Mouse (Mus musculus) myocyte (in vitro differentiated cells): ENCODE data around the gene Pnpla6.

Experiments used
- CEBPB ChIP-seq: IDR thresholded peaks from 2 replicates; pipeline ENCODE4 v1.6.1; 2011; ENCODE audit warnings: mild to moderate bottlenecking, moderate library complexity; ENCODE audit not compliant: poor library complexity, insufficient read depth, severe bottlenecking
- E2F4 ChIP-seq: IDR thresholded peaks from one replicate; pipeline ENCODE4 v1.6.1; 2011; ENCODE audit warnings: mild to moderate bottlenecking, control low read depth, moderate library complexity; ENCODE audit not compliant: insufficient read depth
- MAX ChIP-seq: IDR thresholded peaks from one replicate; pipeline ENCODE4 v1.6.1; 2011; ENCODE audit warnings: low read depth, mild to moderate bottlenecking, control low read depth
- POLR2A ChIP-seq: IDR thresholded peaks from one replicate; pipeline ENCODE4 v1.6.1; 2011; ENCODE audit warnings: low read depth, mild to moderate bottlenecking, control low read depth, moderate library complexity; ENCODE audit not compliant: insufficient read length
- POLR2AphosphoS2 ChIP-seq: IDR thresholded peaks from one replicate; pipeline ENCODE4 v1.6.1; 2011; ENCODE audit warnings: low read depth, control low read depth; ENCODE audit not compliant: insufficient read length
- TCF12 ChIP-seq: IDR thresholded peaks from one replicate; pipeline ENCODE4 v1.6.1; 2011; ENCODE audit warnings: mild to moderate bottlenecking, control low read depth; ENCODE audit not compliant: poor library complexity, insufficient read depth, severe bottlenecking

GRCm38 (mm10) chr8:3546511-3546910 is 31.3 kb downstream of the Pnpla6 start:
- TF ChIP-seq POLR2A = no peak
- TF ChIP-seq CEBPB = no peak
- no peak for TF ChIP-seq TCF12
- no peak for TF ChIP-seq POLR2AphosphoS2
- no peak for TF ChIP-seq E2F4
- no peak for TF ChIP-seq MAX
